Mouse (Mus musculus): Measurements from ENCODE around the gene Ube2o.
"Not testable (repeated sequence)": the region's sequence is repeated elsewhere in the genome, so short reads cannot be mapped to it uniquely, and the experiment has no call there.

Ube2o gene

DNA sequence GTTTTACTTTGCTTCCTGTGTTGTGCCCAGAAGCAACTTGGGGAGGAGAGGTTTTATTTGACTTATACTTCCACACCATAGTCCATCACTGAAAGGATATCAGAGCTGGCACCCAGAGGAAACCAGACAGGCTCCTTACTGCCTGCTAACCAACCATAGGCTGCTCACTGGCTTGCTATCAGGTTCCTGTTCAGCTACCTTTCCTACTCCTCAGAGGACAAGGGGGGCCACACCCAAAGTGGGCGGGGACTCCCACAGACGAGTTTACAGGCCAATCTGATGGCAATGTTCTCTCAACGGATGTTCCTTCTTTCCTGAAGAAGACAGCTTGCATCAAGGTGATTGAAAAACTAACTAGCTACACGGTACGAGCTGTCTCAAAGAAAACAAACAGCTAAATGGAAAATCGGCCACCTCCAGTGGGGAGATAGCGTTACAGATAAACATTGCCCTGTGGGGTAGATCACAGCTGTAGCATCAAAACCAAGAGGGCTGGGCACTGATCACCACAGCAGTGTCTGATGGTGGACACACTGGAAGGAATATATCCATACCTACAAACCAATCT lies 69.9 kb downstream of the Ube2o start:
- no peak for DNase-seq

DNA sequence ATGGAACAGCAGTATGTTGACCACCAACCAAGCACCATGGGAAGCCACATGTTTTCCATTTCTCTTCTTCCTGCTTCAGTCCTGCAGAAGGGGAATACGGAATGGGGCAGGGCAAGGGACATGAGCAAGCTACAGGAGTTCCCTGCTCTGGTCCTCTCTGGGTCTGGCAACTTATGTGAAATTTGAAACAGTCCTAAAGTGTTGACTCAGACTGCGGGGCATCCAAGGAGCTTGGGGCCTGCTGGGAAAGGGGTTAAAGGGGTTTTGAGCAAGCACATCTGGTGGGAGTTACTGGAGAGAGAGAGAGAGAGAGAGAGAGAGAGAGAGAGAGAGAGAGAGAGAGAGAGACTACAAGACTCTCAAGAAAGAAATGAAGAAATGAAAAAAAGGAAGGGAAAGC lies 72.6 kb downstream of the Ube2o start:
- no peak for DNase-seq

DNA sequence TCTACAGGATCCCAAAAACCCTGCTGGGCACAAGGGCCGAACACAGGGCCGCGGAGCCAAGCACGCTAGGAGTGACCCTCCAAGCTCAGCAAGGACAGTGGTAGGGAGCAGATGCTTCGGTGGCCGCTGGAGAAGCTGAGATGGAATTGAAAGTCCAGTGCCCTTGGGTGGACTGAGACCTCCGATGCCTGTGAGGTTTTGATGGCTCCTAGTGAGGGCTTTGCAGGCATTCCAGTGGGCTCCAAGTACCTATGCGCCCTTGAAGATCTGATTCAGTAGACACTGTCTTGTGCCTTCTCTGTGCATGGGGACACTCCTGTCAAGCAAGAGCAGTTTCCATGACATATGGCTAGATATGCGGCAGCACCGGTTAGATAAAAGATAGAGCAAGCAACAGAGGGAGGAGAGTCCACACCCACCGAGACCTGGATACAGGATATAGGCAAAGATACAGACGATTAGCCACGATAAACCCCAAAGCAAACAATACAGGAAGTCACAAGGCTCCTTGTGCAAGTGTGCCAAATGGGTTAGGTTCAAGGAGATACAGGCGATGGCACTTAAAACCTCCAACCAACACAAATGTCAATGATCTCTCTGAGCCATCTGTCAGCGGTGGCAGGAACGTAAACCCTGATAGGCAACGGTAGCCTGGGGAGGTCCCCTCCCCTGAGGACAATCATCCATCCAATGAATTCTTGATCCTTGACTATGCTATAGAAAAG lies 74.9 kb downstream of the Ube2o start:
- DNase-seq: no peak

- no peak for DNase-seq
These were observed 75.7 kb downstream of the Ube2o start for GRCm38 (mm10) chr11:116505573-116505972.

DNA sequence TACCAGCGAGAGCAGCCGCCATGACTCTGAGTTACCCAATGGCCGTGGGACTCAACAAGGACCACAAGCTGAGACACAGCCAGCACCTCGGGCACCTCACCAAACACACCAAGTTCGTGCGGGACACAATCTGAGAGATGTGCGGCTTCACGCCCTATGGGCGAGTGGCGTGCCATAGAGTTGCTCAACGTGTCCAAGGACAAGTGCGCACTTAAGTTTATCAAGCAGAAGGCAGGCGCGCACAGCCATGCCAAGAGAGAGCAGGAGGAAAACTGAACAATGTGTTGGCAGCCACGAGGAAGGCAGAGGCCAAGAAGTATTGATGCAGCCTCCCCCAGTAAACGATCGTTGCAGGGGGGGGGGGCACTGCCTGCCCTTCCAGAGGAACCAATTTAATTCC lies 76.7 kb downstream of the Ube2o start:
- DNase-seq: no peak

GRCm38 (mm10) chr11:116501005-116501746 lies 80.1 kb downstream of the Ube2o start:
- DNase-seq: peak; percentile 78

DNA sequence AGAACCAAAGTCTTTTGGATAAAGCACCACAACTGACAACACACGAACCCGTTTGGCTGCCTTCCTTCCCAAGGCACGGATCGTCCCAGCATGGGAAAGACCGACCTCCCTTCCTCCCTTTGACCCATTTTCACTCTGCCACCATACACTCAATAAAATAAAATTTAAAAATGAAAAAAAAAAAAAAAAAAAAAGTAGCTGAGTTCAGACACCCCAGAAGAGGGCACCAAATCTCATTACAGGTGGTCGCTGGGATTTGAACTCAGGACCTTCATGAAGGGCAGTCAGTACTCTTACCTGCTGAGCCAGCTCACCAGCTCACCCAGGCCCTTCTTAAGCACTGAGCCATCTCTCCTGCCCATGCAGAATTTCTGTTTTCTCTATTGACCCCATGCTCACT lies 82.2 kb downstream of the Ube2o start:
- no peak for DNase-seq

DNA sequence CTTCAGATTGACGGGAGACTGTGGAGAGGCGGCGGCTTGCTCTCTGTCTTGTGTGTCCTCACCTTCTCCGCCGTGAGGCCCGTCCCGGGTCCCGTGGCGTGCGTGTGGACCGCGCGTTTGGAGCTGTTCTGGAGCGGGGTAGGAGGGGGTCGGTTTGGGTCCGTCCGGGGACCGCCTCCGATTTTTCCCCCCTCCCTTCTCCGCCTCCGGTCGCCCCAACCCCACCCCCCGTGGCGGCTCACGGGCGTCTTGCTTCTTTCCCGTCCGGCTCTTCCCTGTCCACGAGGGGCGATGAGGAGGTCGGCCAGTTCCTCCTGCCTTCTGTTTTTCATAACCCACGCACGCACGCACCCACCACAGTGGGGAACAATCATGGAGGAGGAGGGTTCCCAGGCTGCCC lies 82.7 kb downstream of the Ube2o start:
- DNase-seq: no peak

GRCm38 (mm10) chr11:116497313-116497712 lies 83.9 kb downstream of the Ube2o start:
- no peak for DNase-seq

GRCm38 (mm10) chr11:116494474-116495174 lies 86.6 kb downstream of the Ube2o start:
- DNase-seq: no peak

DNA sequence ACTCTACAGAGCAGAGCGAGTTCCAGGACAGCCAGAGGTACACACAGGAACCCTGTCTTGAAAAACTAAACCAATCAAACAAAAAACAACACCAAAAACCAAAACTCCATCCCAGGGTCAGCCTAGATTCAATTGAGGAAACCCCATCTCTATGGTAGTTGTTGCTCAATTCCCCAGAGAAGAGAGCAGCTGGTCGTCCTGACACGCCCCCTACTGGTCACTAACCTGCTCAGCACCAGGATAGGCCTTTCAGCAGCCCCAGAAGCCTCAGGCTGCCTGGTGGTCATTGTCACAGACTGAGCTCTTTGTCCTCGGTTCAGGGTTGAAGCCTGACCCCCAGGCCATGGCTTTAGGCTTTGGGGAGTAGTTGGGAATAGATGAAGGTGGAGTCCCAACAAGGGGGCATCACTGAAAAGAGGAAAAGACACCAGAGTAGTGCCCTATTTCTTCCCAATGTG lies 87.4 kb downstream of the Ube2o start, which contains the start of gene Prpsap1:
TSS of gene Prpsap1 (minus strand) at position 408 of the 458 bp plus-strand sequence.
- DNase-seq: no peak

DNA sequence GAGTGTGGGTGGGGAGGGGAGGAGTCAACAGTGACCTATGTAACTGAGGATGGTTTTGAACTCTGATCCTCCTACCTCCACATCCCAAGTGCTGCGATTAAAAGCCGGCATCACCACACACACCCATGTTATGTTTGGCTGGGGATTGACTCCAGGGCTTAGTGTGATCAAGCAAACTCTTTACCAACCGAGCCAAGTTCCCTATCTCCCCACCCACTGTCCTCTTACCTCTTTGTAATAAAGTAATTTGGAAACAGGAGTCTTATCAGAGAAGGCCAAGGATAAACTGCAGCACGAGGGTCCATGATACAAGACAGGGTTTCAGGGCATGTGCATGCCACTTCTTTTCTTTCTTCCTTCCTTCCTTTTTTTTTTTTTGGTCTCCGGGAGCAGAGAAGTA lies 88.1 kb downstream of the Ube2o start:
- DNase-seq: no peak

DNA sequence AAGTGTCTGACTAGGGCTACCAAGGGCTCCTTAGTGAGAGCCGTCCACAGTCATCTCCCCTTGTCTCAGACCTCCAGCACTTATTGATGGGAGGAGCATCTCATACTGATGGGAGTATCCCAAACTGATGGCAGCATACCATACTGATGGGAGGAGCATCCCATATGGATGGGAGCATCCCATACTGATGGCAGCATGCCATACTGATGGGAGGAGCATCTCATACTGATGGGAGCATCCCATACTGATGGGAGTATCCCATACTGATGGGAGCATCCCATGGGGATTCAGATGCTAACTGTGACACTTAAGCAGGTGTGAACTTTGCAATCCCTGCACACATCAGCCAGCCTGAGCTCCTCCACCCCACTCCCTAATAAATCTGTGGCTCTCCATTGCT lies 88.7 kb downstream of the Ube2o start:
- DNase-seq: not testable (repeated sequence)

DNA sequence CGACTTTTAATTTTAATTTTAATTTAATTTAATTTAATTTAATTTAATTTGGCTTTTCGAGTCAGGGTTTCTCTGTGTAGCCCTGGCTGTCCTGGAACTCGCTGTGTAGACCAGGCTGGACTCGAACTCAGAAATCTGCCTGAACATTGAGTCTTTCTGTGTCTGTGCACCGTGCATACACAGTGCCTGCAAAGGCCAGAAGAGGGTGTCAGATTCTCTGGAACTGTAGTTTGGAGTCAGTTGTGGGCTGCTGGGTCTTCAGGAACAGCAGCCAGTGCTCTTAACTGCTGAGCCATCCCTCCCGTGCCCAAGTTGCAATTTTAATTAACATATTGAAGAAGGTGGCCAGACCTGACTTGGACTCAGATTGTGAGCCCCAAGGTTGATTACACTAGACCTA lies 89.9 kb downstream of the Ube2o start:
- no peak for DNase-seq

GRCm38 (mm10) chr11:116490232-116491107 lies 90.8 kb downstream of the Ube2o start:
- DNase-seq: peak; percentile 87

DNA sequence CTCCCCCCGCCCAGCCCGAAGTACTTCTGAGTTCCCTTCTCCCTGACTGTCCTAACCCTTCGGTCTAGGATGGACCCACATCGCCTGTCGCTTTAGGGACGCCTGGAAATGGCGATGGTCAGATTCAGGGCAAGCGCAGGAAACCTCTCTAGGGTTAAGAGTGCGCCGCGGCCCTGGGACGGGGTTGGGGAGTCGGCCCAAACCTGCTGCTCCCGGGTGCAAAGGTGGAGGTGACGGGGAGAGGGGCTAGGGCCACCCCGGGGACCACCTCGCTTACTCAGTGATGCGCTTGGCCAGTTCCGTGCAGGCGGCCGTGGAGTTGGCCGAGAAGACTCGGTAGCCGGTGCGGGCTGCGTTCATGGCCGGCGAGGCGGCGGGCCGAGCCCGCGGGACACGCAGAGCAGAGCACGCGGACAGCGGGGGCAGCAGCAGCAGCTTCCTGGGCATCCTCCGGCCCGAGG lies 91.4 kb downstream of the Ube2o start:
- no peak for DNase-seq

GRCm38 (mm10) chr11:116488693-116489375 lies 92.4 kb downstream of the Ube2o start:
- no peak for DNase-seq

- no peak for DNase-seq
These were observed 93.0 kb downstream of the Ube2o start for GRCm38 (mm10) chr11:116488207-116488606.

Measured in cerebellum, adult 9-10 months (tissue).